Mouse (Mus musculus) heart, postnatal 14 days (tissue): ENCODE data around the gene C730034F03Rik. TPM values are rescaled to one million over a fixed set of nuclear protein-coding genes. Genes with fewer than 3 reads are reported as not detected.
"Not testable (repeated sequence)": the region's sequence is repeated elsewhere in the genome, so short reads cannot be mapped to it uniquely, and the experiment has no call there.

Experiments used
- DNase-seq, 2 experiments: peaks; one replicate each; pipeline ENCODE4 v3.0.0; 2021 to 2022
- intact Hi-C: fragments of 180-260 bp; cut with DNase I; formaldehyde crosslinking; loops from one replicate; pipeline ENCODE4 v1.15.1; 2025
- total RNA-seq, 2 experiments: library from RNA; stranded (reverse); gene quantifications; 2 replicates each; pipeline ENCODE4 v1.2.3; 2021

C730034F03Rik gene
- total RNA-seq, 2 experiments from 2014 or later: 1.6 to 2.9 TPM

- intact Hi-C loops, DNase-seq: not testable (repeated sequence)
These were observed 1.4 kb downstream of the C730034F03Rik start for GRCm38 (mm10) chr15:89430771-89431170.

GRCm38 (mm10) chr15:89431271-89431670, 1.9 kb downstream of the C730034F03Rik start:
- intact Hi-C loops: no loop called here

GRCm38 (mm10) chr15:89431806-89432205, 2.4 kb downstream of the C730034F03Rik start:
- intact Hi-C loops: no loop called here
- no peak for DNase-seq

More at GRCm38 (mm10) chr15:89431271-89431670, 1.9 kb downstream of the C730034F03Rik start:
- no peak for DNase-seq

- DNase-seq: no peak
- intact Hi-C loops: no loop called here
These were observed 3.6 kb downstream of the C730034F03Rik start for GRCm38 (mm10) chr15:89432946-89433345.

- intact Hi-C loops: no loop called here
- no peak for DNase-seq
These were observed 4.7 kb downstream of the C730034F03Rik start for GRCm38 (mm10) chr15:89434136-89434535.

GRCm38 (mm10) chr15:89435878-89436277, 6.5 kb downstream of the C730034F03Rik start:
- no peak for DNase-seq
- intact Hi-C loops: no loop called here

- no peak for DNase-seq
- intact Hi-C loops: no loop called here
These were observed 13.2 kb downstream of the C730034F03Rik start for GRCm38 (mm10) chr15:89442486-89443070.

- intact Hi-C loops: no loop called here
- peak; percentile 77 to 85 for DNase-seq
These were observed 23.8 kb downstream of the C730034F03Rik start for GRCm38 (mm10) chr15:89452906-89453864.

- DNase-seq: no peak
- intact Hi-C loops: no loop called here
These were observed 24.6 kb downstream of the C730034F03Rik start, which contains the start of gene Mapk8ip2 for GRCm38 (mm10) chr15:89453865-89454478. TSS of gene Mapk8ip2 (plus strand) at chr15:89453913.

- intact Hi-C loops: no loop called here
- DNase-seq: no peak
These were observed 25.5 kb downstream of the C730034F03Rik start for GRCm38 (mm10) chr15:89454857-89455256.

- intact Hi-C loops: no loop called here
- DNase-seq: no peak
These were observed 26.3 kb downstream of the C730034F03Rik start for GRCm38 (mm10) chr15:89455642-89456041.

GRCm38 (mm10) chr15:89458942-89459341, 29.6 kb downstream of the C730034F03Rik start:
- intact Hi-C loops: no loop called here
- no peak for DNase-seq

GRCm38 (mm10) chr15:89459821-89460220, 30.4 kb downstream of the C730034F03Rik start:
- intact Hi-C loops: no loop called here
- no peak for DNase-seq

GRCm38 (mm10) chr15:89460298-89460697, 30.9 kb downstream of the C730034F03Rik start:
- no peak for DNase-seq
- intact Hi-C loops: no loop called here

- no peak for DNase-seq
- intact Hi-C loops: no loop called here
These were observed 31.9 kb downstream of the C730034F03Rik start for GRCm38 (mm10) chr15:89461321-89461720.

- intact Hi-C loops: no loop called here
- DNase-seq: no peak
These were observed 32.8 kb downstream of the C730034F03Rik start for GRCm38 (mm10) chr15:89462176-89462575.

- intact Hi-C loops: no loop called here
- peak in 1 of 2 experiments; percentile 41 for DNase-seq
These were observed 34.2 kb downstream of the C730034F03Rik start for GRCm38 (mm10) chr15:89463334-89464235.

GRCm38 (mm10) chr15:89465052-89465451, 35.7 kb downstream of the C730034F03Rik start:
- no peak for DNase-seq
- intact Hi-C loops: loop anchor here (5.0 kb wide), 1 partner anchor 88 kb away; the partner anchor contains the start of genes Odf3b and Tymp

- intact Hi-C loops: loop anchor here (5.0 kb wide), 1 partner anchor 91 kb away; the partner anchor contains the start of genes Odf3b and Tymp
- no peak for DNase-seq
These were observed 39.2 kb downstream of the C730034F03Rik start for GRCm38 (mm10) chr15:89468577-89468976.

- intact Hi-C loops: no loop called here
- DNase-seq: no peak
These were observed 42.1 kb downstream of the C730034F03Rik start for GRCm38 (mm10) chr15:89471476-89471875.
